Mouse (Mus musculus): ENCODE measurements around the gene Immt. TPM values are rescaled to one million over a fixed set of nuclear protein-coding genes. Genes with fewer than 3 reads are reported as not detected.
"Not testable (repeated sequence)": the region's sequence is repeated elsewhere in the genome, so short reads cannot be mapped to it uniquely, and the experiment has no call there.

Gene Immt
- polyA plus RNA-seq, 1 experiment from 2014 or later = 335 TPM

GRCm38 (mm10) chr6:71812820-71813219, 18.3 kb upstream of the Immt start:
- Histone ChIP-seq H3K4me3 (no peak overlapping the region), H3K9ac (no peak overlapping the region), H3K36me3 (peaks cover 58% of the 10 kb centered on the region), H3K27me3 (no peaks in the 10 kb centered on the region), H3K4me2 (no peak overlapping the region), H3K27ac (no peak overlapping the region), H3K9me3 (replicated peaks) (no peaks in the 10 kb centered on the region), H3K4me1 (replicated peaks) (no peaks in the 10 kb centered on the region)
- ATAC-seq (replicated peaks; ENCODE audit: insufficient number of reproducible peaks, insufficient read depth, low FRiP score, low read depth) = no peak
- WGBS = 72% methylated on average over 2 of the region's 2 CpGs

GRCm38 (mm10) chr6:71819764-71820292, 11.3 kb upstream of the Immt start:
- Histone ChIP-seq H3K9me3 (replicated peaks) (no peaks in the 10 kb centered on the region), H3K27ac (no peak overlapping the region), H3K4me3 (no peak overlapping the region), H3K27me3 (no peaks in the 10 kb centered on the region), H3K9ac (no peak overlapping the region), H3K36me3 (peaks cover 41% of the 10 kb centered on the region), H3K4me1 (replicated peaks) (peaks cover 11% of the 10 kb centered on the region), H3K4me2 (no peak overlapping the region)
- ATAC-seq (replicated peaks; ENCODE audit: insufficient number of reproducible peaks, insufficient read depth, low FRiP score, low read depth) = no peak
- 80% methylated on average over 5 of the region's 5 CpGs for WGBS

GRCm38 (mm10) chr6:71823085-71823484, 8.0 kb upstream of the Immt start:
- Histone ChIP-seq H3K4me1 (replicated peaks) (peaks cover 11% of the 10 kb centered on the region), H3K36me3 (peaks cover 8% of the 10 kb centered on the region), H3K4me3 (peak overlapping the region; percentile 72), H3K4me2 (peak overlapping the region; percentile 75), H3K9ac (peak overlapping the region; percentile 61), H3K27ac (0 out of 2 replicates have a peak overlapping the region, but pooled peaks have one; percentile 45), H3K27me3 (no peaks in the 10 kb centered on the region), H3K9me3 (replicated peaks) (no peaks in the 10 kb centered on the region)
- ATAC-seq (replicated peaks; ENCODE audit: insufficient number of reproducible peaks, insufficient read depth, low FRiP score, low read depth) = no peak
- WGBS = 1% methylated on average over 7 of the region's 7 CpGs

- peak overlapping the region; percentile 75 for H3K4me2 ChIP-seq
- H3K27ac ChIP-seq = peak overlapping the region; percentile 45; the same call in 1 of the 2 replicates
- under 1% methylated on average over 19 of the region's 19 CpGs for WGBS
- no peaks in the 10 kb centered on the region for H3K9me3 ChIP-seq (replicated peaks)
- no peaks in the 10 kb centered on the region for H3K27me3 ChIP-seq
- peaks cover 4% of the 10 kb centered on the region for H3K36me3 ChIP-seq
- peaks cover 11% of the 10 kb centered on the region for H3K4me1 ChIP-seq (replicated peaks)
- peak overlapping the region; percentile 72 for H3K4me3 ChIP-seq
- peak overlapping the region; percentile 61 for H3K9ac ChIP-seq
- peak; percentile 78 for ATAC-seq (replicated peaks; ENCODE audit: insufficient number of reproducible peaks, insufficient read depth, low FRiP score, low read depth)
These were observed 7.6 kb upstream of the Immt start for GRCm38 (mm10) chr6:71823488-71823887.

GRCm38 (mm10) chr6:71823961-71824360, 7.2 kb upstream of the Immt start:
- Histone ChIP-seq H3K4me1 (replicated peaks) (peaks cover 11% of the 10 kb centered on the region), H3K27me3 (no peaks in the 10 kb centered on the region), H3K4me3 (peak overlapping the region; percentile 72), H3K4me2 (peak overlapping the region; percentile 75), H3K9me3 (replicated peaks) (no peaks in the 10 kb centered on the region), H3K9ac (peak overlapping the region; percentile 61; the same call in 1 of the 2 replicates), H3K27ac (no peak overlapping the region), H3K36me3 (no peaks in the 10 kb centered on the region; the same call in 1 of the 2 replicates)
- no peak for ATAC-seq (replicated peaks; ENCODE audit: insufficient number of reproducible peaks, insufficient read depth, low FRiP score, low read depth)
- 24% methylated on average over 3 of the region's 3 CpGs for WGBS

GRCm38 (mm10) chr6:71826869-71827268, 4.3 kb upstream of the Immt start, which contains the start of gene Mrpl35:
Mrpl35 (minus strand) TSS chr6:71826969.
- no peaks in the 10 kb centered on the region for H3K9me3 ChIP-seq (replicated peaks)
- no peaks in the 10 kb centered on the region for H3K27me3 ChIP-seq
- no peak within 1 kb of the TSS for H3K4me3 ChIP-seq
- WGBS = 49% methylated on average over 1 of the region's 1 CpGs
- no peak for ATAC-seq (replicated peaks; ENCODE audit: insufficient number of reproducible peaks, insufficient read depth, low FRiP score, low read depth)
- H3K27ac ChIP-seq = no peak within 1 kb of the TSS
- no peaks in the 10 kb centered on the region for H3K36me3 ChIP-seq
- H3K4me1 ChIP-seq (replicated peaks) = peaks cover 14% of the 10 kb centered on the region
- H3K9ac ChIP-seq = no peak within 1 kb of the TSS
- no peak within 1 kb of the TSS for H3K4me2 ChIP-seq

- 80% methylated on average over 9 of the region's 9 CpGs for WGBS
- Histone ChIP-seq H3K27me3 (no peaks in the 10 kb centered on the region), H3K9ac (no peak overlapping the region), H3K4me1 (replicated peaks) (peaks cover 15% of the 10 kb centered on the region), H3K36me3 (peaks cover 11% of the 10 kb centered on the region; the same call in 1 of the 2 replicates), H3K9me3 (replicated peaks) (no peaks in the 10 kb centered on the region), H3K4me2 (no peak overlapping the region), H3K4me3 (no peak overlapping the region), H3K27ac (no peak overlapping the region)
- ATAC-seq (replicated peaks; ENCODE audit: insufficient number of reproducible peaks, insufficient read depth, low FRiP score, low read depth) = no peak
These were observed 1.4 kb upstream of the Immt start for GRCm38 (mm10) chr6:71829768-71830167.

- WGBS = under 1% methylated on average over 21 of the region's 21 CpGs
These were observed 440 bp downstream of the Immt start for GRCm38 (mm10) chr6:71831581-71831960.

GRCm38 (mm10) chr6:71836811-71837210, 5.7 kb downstream of the Immt start:
- Histone ChIP-seq H3K36me3 (peaks cover 23% of the 10 kb centered on the region), H3K27me3 (no peaks in the 10 kb centered on the region), H3K27ac (no peak overlapping the region), H3K4me1 (replicated peaks) (peaks cover 12% of the 10 kb centered on the region), H3K9me3 (replicated peaks) (no peaks in the 10 kb centered on the region), H3K9ac (no peak overlapping the region), H3K4me3 (no peak overlapping the region), H3K4me2 (no peak overlapping the region)
- WGBS = 56% methylated on average over 2 of the region's 2 CpGs
- ATAC-seq (replicated peaks; ENCODE audit: insufficient number of reproducible peaks, insufficient read depth, low FRiP score, low read depth) = no peak

More at GRCm38 (mm10) chr6:71831581-71831960, 440 bp downstream of the Immt start:
- peaks cover 15% of the 10 kb centered on the region for H3K4me1 ChIP-seq (replicated peaks)
- peak; percentile 98 for ATAC-seq (replicated peaks; ENCODE audit: insufficient number of reproducible peaks, insufficient read depth, low FRiP score, low read depth)
- H3K9me3 ChIP-seq (replicated peaks) = no peaks in the 10 kb centered on the region
- peak overlapping the region; percentile 73 for H3K4me3 ChIP-seq
- peak overlapping the region; percentile 64 for H3K4me2 ChIP-seq
- H3K36me3 ChIP-seq = peaks cover 23% of the 10 kb centered on the region
- peak overlapping the region; percentile 93 for H3K27ac ChIP-seq
- no peaks in the 10 kb centered on the region for H3K27me3 ChIP-seq
- H3K9ac ChIP-seq = peak overlapping the region; percentile 76

- no peaks in the 10 kb centered on the region for H3K27me3 ChIP-seq
- no peak for ATAC-seq (replicated peaks; ENCODE audit: insufficient number of reproducible peaks, insufficient read depth, low FRiP score, low read depth)
- no peaks in the 10 kb centered on the region for H3K9me3 ChIP-seq (replicated peaks)
- H3K27ac ChIP-seq = no peak overlapping the region
- no peak overlapping the region for H3K9ac ChIP-seq
- no peak overlapping the region for H3K4me3 ChIP-seq
- H3K36me3 ChIP-seq = peaks cover 11% of the 10 kb centered on the region
- no peak overlapping the region for H3K4me2 ChIP-seq
- H3K4me1 ChIP-seq (replicated peaks) = no peaks in the 10 kb centered on the region
These were observed 8.7 kb downstream of the Immt start for GRCm38 (mm10) chr6:71839815-71840214.

- ATAC-seq (replicated peaks; ENCODE audit: insufficient number of reproducible peaks, insufficient read depth, low FRiP score, low read depth) = no peak
- Histone ChIP-seq H3K9me3 (replicated peaks) (no peaks in the 10 kb centered on the region), H3K4me3 (no peak overlapping the region), H3K36me3 (peaks cover 8% of the 10 kb centered on the region; the same call in 1 of the 2 replicates), H3K4me2 (no peak overlapping the region), H3K4me1 (replicated peaks) (no peaks in the 10 kb centered on the region), H3K9ac (no peak overlapping the region), H3K27ac (no peak overlapping the region), H3K27me3 (no peaks in the 10 kb centered on the region)
- WGBS = 96% methylated on average over 1 of the region's 1 CpGs
These were observed 9.6 kb downstream of the Immt start for GRCm38 (mm10) chr6:71840597-71841290.

- H3K27ac ChIP-seq; H3K9me3 ChIP-seq (replicated peaks); H3K4me1 ChIP-seq (replicated peaks); H3K4me2 ChIP-seq; ATAC-seq (replicated peaks; ENCODE audit: insufficient number of reproducible peaks, insufficient read depth, low FRiP score, low read depth); H3K9ac ChIP-seq; H3K4me3 ChIP-seq; H3K27me3 ChIP-seq: not testable (repeated sequence)
- 92% methylated on average over 6 of the region's 6 CpGs for WGBS
- H3K36me3 ChIP-seq = peaks cover 39% of the 10 kb centered on the region
These were observed 15.8 kb downstream of the Immt start for GRCm38 (mm10) chr6:71846906-71847305.
